Mouse (Mus musculus) T-cell, adult 2 months (primary cell): ENCODE results near the gene Ovca2.
A peak's percentile ranks its signal among the peaks of the same experiment; 100 is the strongest.

Source experiments
- DNase-seq: peaks from one replicate; pipeline ENCODE4 v3.0.0; 2022; ENCODE audit warnings: low spot score

Ovca2 gene

GRCm38 (mm10) chr11:75178672-75179208 lies at the start of gene Ovca2:
Gene Ovca2 (minus strand): TSS chr11:75178835.
- DNase-seq, result peak; percentile 94

GRCm38 (mm10) chr11:75227632-75228031 lies 49.0 kb upstream of the Ovca2 start:
- DNase-seq, result peak; percentile 18

- DNase-seq, result no peak
Observed at GRCm38 (mm10) chr11:75224835-75225234, 46.2 kb upstream of the Ovca2 start.

- no peak for DNase-seq
Observed at GRCm38 (mm10) chr11:75224062-75224461, 45.4 kb upstream of the Ovca2 start.

GRCm38 (mm10) chr11:75220517-75221145 lies 42.0 kb upstream of the Ovca2 start:
- no peak for DNase-seq

- DNase-seq, result no peak
Observed at GRCm38 (mm10) chr11:75220115-75220514, 41.5 kb upstream of the Ovca2 start.

- DNase-seq, result no peak
Observed at GRCm38 (mm10) chr11:75214081-75214950, 35.7 kb upstream of the Ovca2 start.

- no peak for DNase-seq
Observed at GRCm38 (mm10) chr11:75213372-75214080, 34.9 kb upstream of the Ovca2 start.

- no peak for DNase-seq
Observed at GRCm38 (mm10) chr11:75212876-75213275, 34.2 kb upstream of the Ovca2 start.

- no peak for DNase-seq
Observed at GRCm38 (mm10) chr11:75212031-75212667, 33.5 kb upstream of the Ovca2 start.

- no peak for DNase-seq
Observed at GRCm38 (mm10) chr11:75210755-75211154, 32.1 kb upstream of the Ovca2 start.

GRCm38 (mm10) chr11:75210093-75210492 lies 31.5 kb upstream of the Ovca2 start:
- no peak for DNase-seq

GRCm38 (mm10) chr11:75209363-75209762 lies 30.7 kb upstream of the Ovca2 start:
- no peak for DNase-seq

- DNase-seq, result no peak
Observed at GRCm38 (mm10) chr11:75206347-75206746, 27.7 kb upstream of the Ovca2 start.

GRCm38 (mm10) chr11:75204472-75204871 lies 25.8 kb upstream of the Ovca2 start:
- DNase-seq, result peak; percentile 28

GRCm38 (mm10) chr11:75203926-75204325 lies 25.3 kb upstream of the Ovca2 start:
- no peak for DNase-seq

GRCm38 (mm10) chr11:75201721-75202120 lies 23.1 kb upstream of the Ovca2 start:
- DNase-seq, result no peak

GRCm38 (mm10) chr11:75200935-75201334 lies 22.3 kb upstream of the Ovca2 start:
- DNase-seq, result no peak

GRCm38 (mm10) chr11:75199951-75200350 lies 21.3 kb upstream of the Ovca2 start:
- DNase-seq, result no peak

GRCm38 (mm10) chr11:75198792-75199191 lies 20.2 kb upstream of the Ovca2 start:
- no peak for DNase-seq

- peak; percentile 21 for DNase-seq
Observed at GRCm38 (mm10) chr11:75197956-75198355, 19.3 kb upstream of the Ovca2 start.

- no peak for DNase-seq
Observed at GRCm38 (mm10) chr11:75196131-75196530, 17.5 kb upstream of the Ovca2 start.
